Mouse (Mus musculus): ENCODE data around the gene Edem1. TPM values are rescaled to one million over a fixed set of nuclear protein-coding genes. Genes with fewer than 3 reads are reported as not detected.
"Not testable (repeated sequence)": the region's sequence is repeated elsewhere in the genome, so short reads cannot be mapped to it uniquely, and the experiment has no call there.

Edem1 gene
- total RNA-seq, 2 experiments from 2014 or later, result 19.6 to 28.9 TPM

- DNase-seq (ENCODE audit: low spot score in 2 of 2), result no peak
Measured at GRCm38 (mm10) chr6:108829386-108830370, 1.2 kb downstream of the Edem1 start.

GRCm38 (mm10) chr6:108832170-108832569 is 3.7 kb downstream of the Edem1 start:
- DNase-seq (ENCODE audit: low spot score in 2 of 2), result no peak

- no peak for DNase-seq (ENCODE audit: low spot score in 2 of 2)
Measured at GRCm38 (mm10) chr6:108832989-108833388, 4.5 kb downstream of the Edem1 start.

- no peak for DNase-seq (ENCODE audit: low spot score in 2 of 2)
Measured at GRCm38 (mm10) chr6:108833963-108834697, 5.7 kb downstream of the Edem1 start.

- no peak for DNase-seq (ENCODE audit: low spot score in 2 of 2)
Measured at GRCm38 (mm10) chr6:108835765-108836691, 7.6 kb downstream of the Edem1 start.

GRCm38 (mm10) chr6:108837081-108837480 is 8.6 kb downstream of the Edem1 start:
- DNase-seq (ENCODE audit: low spot score in 2 of 2), result no peak

- DNase-seq (ENCODE audit: low spot score in 2 of 2), result no peak
Measured at GRCm38 (mm10) chr6:108837958-108838357, 9.5 kb downstream of the Edem1 start.

- no peak for DNase-seq (ENCODE audit: low spot score in 2 of 2)
Measured at GRCm38 (mm10) chr6:108839432-108839831, 11.0 kb downstream of the Edem1 start.

GRCm38 (mm10) chr6:108840861-108841640 is 12.6 kb downstream of the Edem1 start:
- DNase-seq (ENCODE audit: low spot score in 2 of 2), result no peak

- no peak for DNase-seq (ENCODE audit: low spot score in 2 of 2)
Measured at GRCm38 (mm10) chr6:108843664-108844063, 15.2 kb downstream of the Edem1 start.

- DNase-seq (ENCODE audit: low spot score in 2 of 2), result no peak
Measured at GRCm38 (mm10) chr6:108844093-108844492, 15.7 kb downstream of the Edem1 start.

- no peak for DNase-seq (ENCODE audit: low spot score in 2 of 2)
Measured at GRCm38 (mm10) chr6:108844771-108845170, 16.3 kb downstream of the Edem1 start.

GRCm38 (mm10) chr6:108852088-108852670 is 23.7 kb downstream of the Edem1 start:
- DNase-seq (ENCODE audit: low spot score in 2 of 2), result no peak

- no peak for DNase-seq (ENCODE audit: low spot score in 2 of 2)
Measured at GRCm38 (mm10) chr6:108852986-108853385, 24.5 kb downstream of the Edem1 start.

GRCm38 (mm10) chr6:108858583-108858982 is 30.1 kb downstream of the Edem1 start:
- DNase-seq (ENCODE audit: low spot score in 2 of 2), result no peak

- no peak for DNase-seq (ENCODE audit: low spot score in 2 of 2)
Measured at GRCm38 (mm10) chr6:108861226-108861625, 32.8 kb downstream of the Edem1 start.

- DNase-seq (ENCODE audit: low spot score in 2 of 2), result no peak
Measured at GRCm38 (mm10) chr6:108862548-108862947, 34.1 kb downstream of the Edem1 start.

GRCm38 (mm10) chr6:108866317-108866716 is 37.9 kb downstream of the Edem1 start:
- DNase-seq (ENCODE audit: low spot score in 2 of 2), result no peak

- DNase-seq (ENCODE audit: low spot score in 2 of 2), result not testable (repeated sequence)
Measured at GRCm38 (mm10) chr6:108869031-108869430, 40.6 kb downstream of the Edem1 start.

GRCm38 (mm10) chr6:108870421-108870820 is 42.0 kb downstream of the Edem1 start:
- no peak for DNase-seq (ENCODE audit: low spot score in 2 of 2)

Measured in layer of hippocampus, postnatal 14 days (tissue).